Mouse (Mus musculus) adrenal gland, adult 2 months (tissue): ENCODE data around the gene Plcg2. TPM values are rescaled to one million over a fixed set of nuclear protein-coding genes. Genes with fewer than 3 reads are reported as not detected.

Experiments used
- microRNA-seq, 2 experiments: library from miRNA; unstranded; fragments of <30 nt; microRNA quantifications; one replicate each; pipeline ENCODE4 v1.2.0; 2021
- polyA plus RNA-seq: library from polyadenylated mRNA; depleted of rRNA; stranded (reverse); fragments of >200 nt; gene quantifications from 2 replicates; pipeline ENCODE4 v1.2.3, GENCODE M21; 2012; rRNA removed
- total RNA-seq, 2 experiments: library from RNA; stranded (reverse); gene quantifications; 2 replicates each; pipeline ENCODE4 v1.2.3; 2021

The Plcg2 gene
- total and polyA plus RNA-seq, 3 experiments: 4.3 to 7.0 (median 6.1) TPM

Small RNA genes within 50 kb of the gene (microRNA-seq; reads per million reads assigned to microRNA genes)
- 0 reads per million in 2 experiments for gene Gm27361
- gene Mir7077: 0 to 0.44 reads per million in 2 experiments
- 0 reads per million in 2 experiments for gene Mir7078

Other genes starting within 250 kb of the Plcg2 start
- gene Cmip, start 241.2 kb upstream of the Plcg2 start, total RNA-seq: 100 to 1,000 TPM in 1 of 2 experiments, 10 to 100 TPM in 1; 99.3 to 171 TPM
- 104 and 133 TPM in 2 replicates for gene Cmip, start 241.2 kb upstream of the Plcg2 start, polyA plus RNA-seq
- gene Sdr42e1, start 175.4 kb downstream of the Plcg2 start, total RNA-seq: 1 to 10 TPM; 2.3 to 2.7 TPM
- gene Sdr42e1, start 175.4 kb downstream of the Plcg2 start, polyA plus RNA-seq: 1.7 TPM in 2 replicates
- 1 to 10 TPM in 1 of 2 experiments, not detected in 1; 1.4 TPM for gene Hsd17b2, start 203.6 kb downstream of the Plcg2 start, total RNA-seq
- gene Hsd17b2, start 203.6 kb downstream of the Plcg2 start, polyA plus RNA-seq: 0.12 and 0.38 TPM in 2 replicates